Mouse (Mus musculus) naive thymus-derived CD4-positive, alpha-beta T cell, adult 5 months (primary cell): ENCODE results near the gene Npvf. TPM values are rescaled to one million over a fixed set of nuclear protein-coding genes. Genes with fewer than 3 reads are reported as not detected.

ENCODE experiments used
- polyA plus RNA-seq: library from polyadenylated mRNA; unstranded; fragments of 100-300 nt; shearing (Covaris generic); gene quantifications from one replicate; pipeline ENCODE4 v1.2.1, GENCODE M21; 2017

Npvf gene
- polyA plus RNA-seq, result not detected

GRCm38 (mm10) chr6:50654356-50654755 lies at the start of gene Npvf:
Npvf (minus strand) TSS chr6:50654439.

Other genes starting within 250 kb of the Npvf start
- gene Osbpl3, start 198.2 kb downstream of the Npvf start, polyA plus RNA-seq, result 0.83 TPM
- 34.0 TPM for gene Cycs, start 87.9 kb downstream of the Npvf start, polyA plus RNA-seq
- gene 4921507P07Rik, start 57.8 kb downstream of the Npvf start, polyA plus RNA-seq, result 1.2 TPM